Comparison of ENCODE assay signal across 12 mouse cellular contexts in the genomic region with DNA sequence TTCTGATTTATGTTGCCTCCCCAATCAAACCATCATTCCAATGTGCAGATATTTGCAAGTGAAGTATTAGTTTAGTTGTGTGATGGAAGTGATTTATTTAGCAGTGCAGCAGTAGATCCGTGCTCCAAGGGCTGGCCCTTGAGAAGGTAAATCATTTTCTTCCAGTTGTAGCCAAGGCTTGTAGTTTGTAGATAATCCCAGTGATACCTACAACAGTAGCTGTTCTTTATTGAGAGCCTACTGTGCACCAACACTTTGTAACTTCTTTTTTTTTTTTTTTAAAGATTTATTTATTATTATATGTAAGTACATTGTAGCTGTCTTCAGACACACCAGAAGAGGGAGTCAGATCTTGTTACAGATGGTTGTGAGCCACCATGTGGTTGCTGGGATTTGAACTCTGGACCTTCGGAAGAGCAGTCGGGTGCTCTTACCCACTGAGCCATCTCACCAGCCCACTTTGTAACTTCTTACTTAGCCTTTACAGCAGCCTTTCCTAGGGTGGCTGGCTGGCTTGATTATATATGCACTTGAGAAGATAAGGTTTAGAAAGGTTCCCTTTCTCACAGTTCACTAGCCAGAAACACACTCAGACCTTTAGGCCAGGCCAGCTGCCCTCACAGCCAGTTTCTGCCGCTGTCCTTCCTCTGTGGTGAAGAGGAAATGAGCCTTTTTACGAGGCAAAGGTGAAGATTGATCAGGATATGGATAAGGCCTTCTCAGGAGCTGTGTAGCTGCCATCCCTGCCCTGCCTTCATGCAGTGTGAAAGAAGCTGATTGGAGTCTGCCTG. TPM values are rescaled to one million over a fixed set of nuclear protein-coding genes. Genes with fewer than 3 reads are reported as not detected.
DNase-seq lines count a peak whose midpoint lies in the region; ATAC-seq and TF ChIP-seq lines count a peak whose summit lies in the region.
"Had no signal": no experiment of that assay in that cellular context is flagged by ENCODE, and none has a peak within 500 bp of the region (broad histone marks: within the 10 kb centered on the region; RNA-seq: fewer than 3 reads in every experiment).

No protein-coding gene starts in this region.

- no peak for ATAC-seq in kidney, postnatal 0 days (replicated peaks; ENCODE audit: low FRiP score, low read depth)
- ATAC-seq: hindbrain, embryonic 16.5 days had no signal

- H3K27ac ChIP-seq in gastrocnemius, adult 2 months = peak overlapping the region; percentile 89
- H3K27ac ChIP-seq in kidney, postnatal 0 days = peak overlapping the region; percentile 31
- H3K27ac ChIP-seq: macrophage had no signal

- H3K4me3 ChIP-seq in gastrocnemius, adult 2 months = peak overlapping the region; percentile 3; the same call in 1 of the 2 replicates
- H3K4me3 ChIP-seq in kidney, postnatal 0 days (replicated peaks; ENCODE audit: low read depth, low read length) = no peak overlapping the region

- intact Hi-C loops in gastrocnemius, adult 2 months (cut with DNase I) = no loop called here

- 0 out of 2 replicates have a peak overlapping the region, but pooled peaks have one; percentile 8 for H3K9ac ChIP-seq in kidney, postnatal 0 days (ENCODE audit: low read depth, low read length)

- no peaks in the 10 kb centered on the region for H3K9me3 ChIP-seq in kidney, postnatal 0 days (replicated peaks; ENCODE audit: low read length)

- WGBS in kidney, postnatal 0 days = 50% methylated on average over 5 of the region's 5 CpGs

- no peak overlapping the region for H3K4me2 ChIP-seq in kidney, postnatal 0 days (ENCODE audit: low read length)

- H3K36me3 ChIP-seq in kidney, postnatal 0 days (ENCODE audit: insufficient read depth, low read length) = no peaks in the 10 kb centered on the region

- no peaks in the 10 kb centered on the region for H3K27me3 ChIP-seq in kidney, postnatal 0 days (ENCODE audit: insufficient read depth, low read length)

- TF ChIP-seq CTCF in gastrocnemius, adult 2 months (IDR thresholded peaks at IDR 0.05) = no peak
- TF ChIP-seq CTCF in kidney, postnatal 0 days (IDR thresholded peaks at IDR 0.05; ENCODE audit: low read depth) = no peak

- no peak for DNase-seq in gastrocnemius, adult 2 months
- no peak for DNase-seq in gastrocnemius, postnatal 10 days
- DNase-seq in kidney, postnatal 0 days (ENCODE audit: low spot score) = no peak
- no peak for DNase-seq in kidney, adult 9 months
- DNase-seq in A20 (ENCODE audit: low read depth, low spot score) = peak; percentile 61
- peak; percentile 57 for DNase-seq in induced T-regulatory cell, adult 2 months (ENCODE audit: low read depth)
- no peak for DNase-seq in retina, embryonic 14.5 days (ENCODE audit: low spot score)
- DNase-seq in urinary bladder, postnatal 4 days (ENCODE audit: low spot score in 2 of 2) = no peak
- DNase-seq: cerebellum, postnatal 36 days; thymus, adult 18-20 months had no signal

- 0 out of 2 replicates have a peak, but pooled peaks cover 4% of the 10 kb centered on the region for H3K4me1 ChIP-seq in kidney, postnatal 0 days (replicated peaks; ENCODE audit: insufficient read depth, low read length)

RNA-seq across cellular contexts. Expression of a gene that starts 20.6 kb away (rescaled TPM):
- total RNA-seq in gastrocnemius, adult 2 months (2021) = 100 to 1,000 TPM; 135 to 139 TPM
- 10 to 100 TPM; 90.9 to 92.2 TPM for total RNA-seq in gastrocnemius, postnatal 10 days (2021)
- 10.4 and 12.0 TPM in 2 replicates for polyA plus RNA-seq in kidney, postnatal 0 days (2015; fragmentation: Nextera tagmentation; extraction: Ambion mirVana)

Comparison
In these comparisons a context has a peak if more than half of its experiments do, and no peak if none do; other contexts are left out.
1. DNase-seq: peak in A20 (single experiment) and induced T-regulatory cell, adult 2 months (single experiment); none in gastrocnemius, adult 2 months (single experiment), gastrocnemius, postnatal 10 days (single experiment), kidney, postnatal 0 days (single experiment), kidney, adult 9 months (single experiment), retina, embryonic 14.5 days (single experiment) and urinary bladder, postnatal 4 days (0 of 2).